Mouse (Mus musculus) stomach, embryonic 15.5 days (tissue): ENCODE measurements around the gene Mtif3. TPM values are rescaled to one million over a fixed set of nuclear protein-coding genes. Genes with fewer than 3 reads are reported as not detected.

Experiments used
- ATAC-seq: fragments of 200-750 bp; cut with Nextera tagmentation; 2 replicates; pipeline ENCODE4 v1.8.0; 2017; ENCODE audit warnings: low read depth, moderate number of reproducible peaks, moderate TSS enrichment; ENCODE audit not compliant: insufficient read depth, low FRiP score
- H3K27ac ChIP-seq: fragments of 300-500 bp; sonication (generic); 2 replicates; pipeline ENCODE4 v1.5.1; 2015; ENCODE audit warnings: mild to moderate bottlenecking, inconsistent platforms
- H3K27me3 ChIP-seq: fragments of 300-500 bp; sonication (generic); replicated peaks from 2 replicates; pipeline ENCODE4 v1.6.1; 2015; ENCODE audit warnings: inconsistent platforms
- H3K36me3 ChIP-seq: fragments of 300-500 bp; sonication (generic); 2 replicates; pipeline ENCODE4 v1.6.1; 2015; ENCODE audit warnings: inconsistent platforms
- H3K4me1 ChIP-seq: fragments of 300-500 bp; sonication (generic); 2 replicates; pipeline ENCODE4 v1.6.1; 2015; ENCODE audit warnings: inconsistent platforms
- H3K4me2 ChIP-seq: fragments of 300-500 bp; sonication (generic); 2 replicates; pipeline ENCODE4 v1.6.1; 2015; ENCODE audit warnings: mild to moderate bottlenecking, inconsistent platforms
- H3K4me3 ChIP-seq: fragments of 300-500 bp; sonication (generic); replicated peaks from 2 replicates; pipeline ENCODE4 v1.5.1; 2015; ENCODE audit warnings: inconsistent platforms
- H3K9ac ChIP-seq: fragments of 300-500 bp; sonication (generic); 2 replicates; pipeline ENCODE4 v1.6.1; 2015; ENCODE audit warnings: inconsistent platforms
- H3K9me3 ChIP-seq: fragments of 300-500 bp; sonication (generic); 2 replicates; pipeline ENCODE4 v1.6.1; 2016; ENCODE audit warnings: inconsistent platforms
- WGBS: fragments of 180-500 bp; shearing (Covaris S2); methylation state at CpG from one replicate; pipeline ENCODE4 v1.1.7; 2015; 5-methylcytosine and 5-hydroxymethylcytosine counted together
- polyA plus RNA-seq: library from polyadenylated mRNA; unstranded; fragments of >200 nt; fragmentation: Nextera tagmentation; extraction: Ambion mirVana; gene quantifications from 2 replicates; pipeline ENCODE4 v1.2.1, GENCODE M21; 2015

Gene Mtif3
- 23.1 and 24.2 TPM in 2 replicates for polyA plus RNA-seq

- H3K9me3 ChIP-seq, result no peaks in the 10 kb centered on the region
- H3K4me2 ChIP-seq, result peak within 1 kb of the TSS; percentile 67
- WGBS, result under 1% methylated on average over 46 of the region's 46 CpGs
- peak within 1 kb of the TSS; percentile 87 for H3K4me3 ChIP-seq
- H3K9ac ChIP-seq, result peak within 1 kb of the TSS; percentile 66
- peaks cover 5% of the 10 kb centered on the region; the same call in 1 of the 2 replicates for H3K4me1 ChIP-seq
- no peaks in the 10 kb centered on the region for H3K27me3 ChIP-seq
- ATAC-seq, result peak; percentile 73
- peaks cover 6% of the 10 kb centered on the region for H3K36me3 ChIP-seq
- H3K27ac ChIP-seq, result peak within 1 kb of the TSS; percentile 59; the same call in 1 of the 2 replicates
Observed at GRCm38 (mm10) chr5:146963118-146963936, at the start of gene Mtif3. Gene Mtif3 (minus strand): TSS chr5:146963800.

GRCm38 (mm10) chr5:147011333-147011732 is 47.7 kb upstream of the Mtif3 start:
- Histone ChIP-seq H3K4me3 (no peak overlapping the region), H3K4me2 (no peak overlapping the region), H3K9me3 (no peaks in the 10 kb centered on the region), H3K27me3 (no peaks in the 10 kb centered on the region), H3K27ac (no peak overlapping the region), H3K36me3 (no peaks in the 10 kb centered on the region), H3K9ac (no peak overlapping the region), H3K4me1 (no peaks in the 10 kb centered on the region)
- no peak for ATAC-seq
- 80% methylated on average over 10 of the region's 10 CpGs for WGBS

GRCm38 (mm10) chr5:147003303-147003702 is 39.7 kb upstream of the Mtif3 start:
- WGBS, result 58% methylated on average over 1 of the region's 1 CpGs
- H3K27me3 ChIP-seq, result no peaks in the 10 kb centered on the region
- no peak for ATAC-seq

GRCm38 (mm10) chr5:147001312-147001711 is 37.7 kb upstream of the Mtif3 start:
- ATAC-seq, result no peak
- 74% methylated on average over 4 of the region's 4 CpGs for WGBS
- no peaks in the 10 kb centered on the region for H3K36me3 ChIP-seq

More at GRCm38 (mm10) chr5:147003303-147003702, 39.7 kb upstream of the Mtif3 start:
- no peak overlapping the region for H3K4me3 ChIP-seq
- H3K4me2 ChIP-seq, result no peak overlapping the region
- no peaks in the 10 kb centered on the region for H3K36me3 ChIP-seq
- H3K27ac ChIP-seq, result no peak overlapping the region
- H3K9me3 ChIP-seq, result no peaks in the 10 kb centered on the region
- no peak overlapping the region for H3K9ac ChIP-seq
- H3K4me1 ChIP-seq, result no peaks in the 10 kb centered on the region

GRCm38 (mm10) chr5:146998802-146999201 is 35.2 kb upstream of the Mtif3 start:
- Histone ChIP-seq H3K4me1 (no peaks in the 10 kb centered on the region), H3K27ac (no peak overlapping the region), H3K9ac (no peak overlapping the region), H3K4me3 (no peak overlapping the region), H3K27me3 (no peaks in the 10 kb centered on the region), H3K4me2 (no peak overlapping the region), H3K36me3 (no peaks in the 10 kb centered on the region), H3K9me3 (no peaks in the 10 kb centered on the region)
- 89% methylated on average over 12 of the region's 12 CpGs for WGBS
- ATAC-seq, result no peak

More at GRCm38 (mm10) chr5:147001312-147001711, 37.7 kb upstream of the Mtif3 start:
- Histone ChIP-seq H3K27me3 (no peaks in the 10 kb centered on the region), H3K4me3 (no peak overlapping the region), H3K27ac (no peak overlapping the region), H3K4me2 (no peak overlapping the region), H3K9ac (no peak overlapping the region), H3K9me3 (no peaks in the 10 kb centered on the region), H3K4me1 (no peaks in the 10 kb centered on the region)

GRCm38 (mm10) chr5:146996812-146997211 is 33.2 kb upstream of the Mtif3 start:
- H3K27ac ChIP-seq, result no peak overlapping the region
- no peaks in the 10 kb centered on the region for H3K9me3 ChIP-seq
- H3K4me3 ChIP-seq, result no peak overlapping the region
- WGBS, result 83% methylated on average over 7 of the region's 7 CpGs
- H3K4me2 ChIP-seq, result no peak overlapping the region
- no peaks in the 10 kb centered on the region for H3K36me3 ChIP-seq
- H3K4me1 ChIP-seq, result no peaks in the 10 kb centered on the region
- H3K9ac ChIP-seq, result no peak overlapping the region
- H3K27me3 ChIP-seq, result no peaks in the 10 kb centered on the region
- no peak for ATAC-seq

- Histone ChIP-seq H3K9me3 (no peaks in the 10 kb centered on the region), H3K4me3 (no peak overlapping the region), H3K4me2 (no peak overlapping the region), H3K27me3 (no peaks in the 10 kb centered on the region), H3K27ac (no peak overlapping the region), H3K4me1 (no peaks in the 10 kb centered on the region), H3K36me3 (no peaks in the 10 kb centered on the region), H3K9ac (no peak overlapping the region)
- 49% methylated on average over 6 of the region's 6 CpGs for WGBS
- no peak for ATAC-seq
Observed at GRCm38 (mm10) chr5:146994973-146995372, 31.4 kb upstream of the Mtif3 start.

GRCm38 (mm10) chr5:146993509-146993908 is 29.9 kb upstream of the Mtif3 start:
- no peak for ATAC-seq
- H3K36me3 ChIP-seq, result no peaks in the 10 kb centered on the region
- H3K9ac ChIP-seq, result no peak overlapping the region
- 72% methylated on average over 8 of the region's 8 CpGs for WGBS
- no peak overlapping the region for H3K4me2 ChIP-seq
- no peak overlapping the region for H3K27ac ChIP-seq
- no peaks in the 10 kb centered on the region for H3K27me3 ChIP-seq
- no peaks in the 10 kb centered on the region for H3K4me1 ChIP-seq
- no peaks in the 10 kb centered on the region for H3K9me3 ChIP-seq
- no peak overlapping the region for H3K4me3 ChIP-seq

GRCm38 (mm10) chr5:146989051-146989450 is 25.5 kb upstream of the Mtif3 start:
- 0 out of 2 replicates have a peak, but pooled peaks cover 4% of the 10 kb centered on the region for H3K27me3 ChIP-seq
- no peak overlapping the region for H3K9ac ChIP-seq
- H3K4me2 ChIP-seq, result no peak overlapping the region
- no peaks in the 10 kb centered on the region for H3K4me1 ChIP-seq
- no peak for ATAC-seq
- 53% methylated on average over 5 of the region's 5 CpGs for WGBS
- no peak overlapping the region for H3K27ac ChIP-seq
- no peaks in the 10 kb centered on the region for H3K36me3 ChIP-seq
- H3K4me3 ChIP-seq, result no peak overlapping the region
- H3K9me3 ChIP-seq, result no peaks in the 10 kb centered on the region

- peak; percentile 39; the same call in 1 of the 2 replicates for ATAC-seq
- Histone ChIP-seq H3K27me3 (0 out of 2 replicates have a peak, but pooled peaks cover 4% of the 10 kb centered on the region), H3K4me2 (no peak overlapping the region), H3K4me1 (no peaks in the 10 kb centered on the region), H3K27ac (no peak overlapping the region), H3K4me3 (no peak overlapping the region), H3K9ac (no peak overlapping the region), H3K9me3 (no peaks in the 10 kb centered on the region), H3K36me3 (no peaks in the 10 kb centered on the region)
- 68% methylated on average over 10 of the region's 10 CpGs for WGBS
Observed at GRCm38 (mm10) chr5:146987588-146987987, 24.0 kb upstream of the Mtif3 start.

GRCm38 (mm10) chr5:146985725-146986433 is 22.3 kb upstream of the Mtif3 start:
- H3K36me3 ChIP-seq, result no peaks in the 10 kb centered on the region
- no peak overlapping the region for H3K9ac ChIP-seq
- ATAC-seq, result no peak
- H3K27ac ChIP-seq, result no peak overlapping the region
- 64% methylated on average over 21 of the region's 21 CpGs for WGBS
- no peak overlapping the region for H3K4me3 ChIP-seq
- H3K27me3 ChIP-seq, result 0 out of 2 replicates have a peak, but pooled peaks cover 8% of the 10 kb centered on the region
- H3K9me3 ChIP-seq, result no peaks in the 10 kb centered on the region
- H3K4me1 ChIP-seq, result no peaks in the 10 kb centered on the region
- no peak overlapping the region for H3K4me2 ChIP-seq

- no peak for ATAC-seq
- no peaks in the 10 kb centered on the region for H3K9me3 ChIP-seq
- H3K27me3 ChIP-seq, result 0 out of 2 replicates have a peak, but pooled peaks cover 8% of the 10 kb centered on the region
- H3K4me3 ChIP-seq, result no peak overlapping the region
- H3K27ac ChIP-seq, result no peak overlapping the region
- no peak overlapping the region for H3K4me2 ChIP-seq
- 5% methylated on average over 8 of the region's 8 CpGs for WGBS
- no peaks in the 10 kb centered on the region for H3K4me1 ChIP-seq
- no peaks in the 10 kb centered on the region for H3K36me3 ChIP-seq
- no peak overlapping the region for H3K9ac ChIP-seq
Observed at GRCm38 (mm10) chr5:146983216-146983615, 19.6 kb upstream of the Mtif3 start.
